Mouse (Mus musculus): ENCODE results near the gene St6gal1. TPM values are rescaled to one million over a fixed set of nuclear protein-coding genes. Genes with fewer than 3 reads are reported as not detected.

St6gal1 gene
- polyA plus RNA-seq, 2 experiments from 2014 or later = 70.1 to 99.5 TPM

DNA sequence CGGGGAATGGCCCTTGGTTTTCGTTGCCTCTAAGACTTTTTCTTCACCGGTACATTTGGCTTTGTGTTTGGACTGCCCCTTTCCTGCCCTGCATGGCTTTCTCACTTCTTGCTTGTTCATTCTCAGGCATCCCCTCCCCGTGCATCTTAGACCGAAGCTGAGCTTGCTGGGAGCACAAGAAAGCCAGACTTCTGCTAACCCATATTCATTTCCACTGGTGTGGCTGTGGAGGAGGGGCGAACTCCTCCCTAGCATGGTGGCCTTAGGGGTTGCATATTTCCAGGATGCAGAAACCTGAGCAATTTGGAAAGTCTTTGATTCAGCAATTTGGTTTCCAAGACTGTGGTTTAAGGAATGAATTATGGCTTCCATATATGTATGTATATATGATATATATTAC is 29.1 kb downstream of the St6gal1 start:
- ATAC-seq = no peak

DNA sequence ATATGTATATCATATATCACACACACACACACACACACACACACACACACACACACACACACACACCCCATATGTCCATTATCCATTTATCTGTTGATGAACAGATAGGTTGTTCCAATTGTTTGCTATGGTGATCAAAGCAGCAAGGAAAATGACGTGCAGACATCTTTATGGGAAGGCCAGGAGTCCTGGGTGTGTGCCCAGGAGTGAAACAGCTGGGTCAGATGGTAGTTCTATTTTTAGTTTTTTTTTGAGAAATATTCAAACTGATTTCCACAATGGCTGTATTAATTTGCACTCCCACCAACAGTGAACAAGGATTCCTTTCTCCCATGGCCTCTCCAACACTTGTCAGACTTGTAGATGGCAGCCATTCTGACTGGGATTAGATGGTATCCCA is 29.5 kb downstream of the St6gal1 start:
- no peak for ATAC-seq

DNA sequence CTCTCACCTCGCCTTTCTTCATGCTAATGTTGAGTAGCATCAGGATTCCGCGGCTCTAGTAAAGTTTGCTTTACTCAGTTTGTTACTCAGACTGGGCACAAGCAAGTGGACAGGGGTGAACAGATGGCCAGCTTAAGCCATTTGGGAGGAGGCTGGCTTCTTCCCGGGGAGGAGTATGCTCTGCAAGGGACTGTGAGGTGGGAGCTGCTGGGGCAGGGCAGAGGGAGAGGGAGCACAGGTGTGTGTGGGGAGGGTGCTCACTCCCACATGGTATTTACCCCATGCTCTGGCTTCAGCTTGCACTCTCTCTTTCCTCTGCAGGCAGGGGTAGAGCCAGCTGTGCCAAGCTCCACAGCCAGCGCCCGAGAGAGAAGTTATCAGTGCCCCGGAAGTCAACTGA is 32.1 kb downstream of the St6gal1 start:
- peak; percentile 26 for ATAC-seq

DNA sequence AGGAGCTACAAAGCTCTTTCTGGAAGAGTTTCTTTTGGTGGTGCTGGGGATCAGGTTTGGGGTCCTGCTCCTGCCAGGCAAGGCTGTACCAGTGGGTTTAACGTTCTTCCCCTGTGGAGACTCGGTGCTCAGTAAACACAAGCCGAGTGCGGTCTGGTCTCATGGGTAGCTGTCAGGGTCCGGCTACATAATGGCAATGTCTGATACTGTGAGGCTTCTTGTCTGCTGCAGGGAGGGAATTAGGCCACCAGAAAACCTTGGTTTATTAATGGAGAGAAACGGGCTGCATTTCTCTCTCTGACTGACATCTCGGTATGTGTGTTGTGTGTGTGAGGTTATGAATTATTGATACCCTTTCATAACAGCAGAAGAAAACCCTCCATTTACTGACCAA is 33.9 kb downstream of the St6gal1 start:
- ATAC-seq = no peak

DNA sequence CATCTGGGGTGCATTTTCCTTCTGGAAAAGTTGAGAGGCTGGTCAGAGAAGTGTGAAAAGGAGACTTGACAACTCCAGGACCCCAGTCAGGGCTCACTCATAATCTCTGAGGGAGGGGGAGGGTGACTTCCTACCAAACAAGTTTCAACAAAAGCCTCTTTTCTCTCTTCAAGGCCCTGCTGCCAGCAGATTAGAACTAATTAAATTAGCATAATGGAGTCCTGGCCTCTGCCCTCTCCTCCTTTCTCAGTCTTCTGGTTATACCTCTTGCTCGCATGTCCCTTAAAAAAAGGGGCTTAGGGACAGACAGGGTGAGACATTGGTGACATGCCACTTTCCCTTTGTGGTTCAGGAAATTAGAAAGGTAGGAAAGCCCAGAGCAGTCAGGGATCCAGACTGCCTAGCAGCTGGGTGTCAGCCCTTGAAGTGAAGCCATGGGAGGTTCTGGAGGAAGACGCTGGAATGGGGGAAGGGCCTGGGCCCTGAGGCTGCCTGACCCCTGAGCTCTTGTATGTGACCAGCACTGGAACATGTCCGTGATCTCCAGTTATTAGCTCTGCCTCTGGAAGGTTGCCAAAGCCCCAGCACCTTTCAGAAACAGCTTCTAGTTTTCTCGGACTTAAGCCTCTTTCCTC is 34.4 kb downstream of the St6gal1 start:
- no peak for ATAC-seq

DNA sequence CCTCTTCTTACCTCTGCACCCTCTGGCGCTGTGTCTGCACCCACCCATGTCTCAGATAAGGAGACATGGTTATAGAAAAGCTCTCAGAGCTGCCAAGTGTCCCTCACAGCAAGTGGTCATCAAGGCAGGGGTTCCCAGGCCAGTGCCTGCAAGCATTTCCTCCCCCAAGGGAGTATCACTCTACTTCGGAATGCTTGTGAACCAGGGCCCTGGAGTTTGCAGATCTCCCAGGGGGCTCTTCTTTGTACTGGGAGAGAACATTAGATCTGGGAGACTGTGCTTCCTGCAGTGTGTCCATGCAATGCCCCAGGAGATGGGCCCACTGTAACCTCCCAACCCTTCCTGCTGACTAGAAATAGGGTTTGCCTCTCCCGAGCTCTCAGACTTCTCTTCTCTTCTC is 35.0 kb downstream of the St6gal1 start:
- ATAC-seq = no peak

DNA sequence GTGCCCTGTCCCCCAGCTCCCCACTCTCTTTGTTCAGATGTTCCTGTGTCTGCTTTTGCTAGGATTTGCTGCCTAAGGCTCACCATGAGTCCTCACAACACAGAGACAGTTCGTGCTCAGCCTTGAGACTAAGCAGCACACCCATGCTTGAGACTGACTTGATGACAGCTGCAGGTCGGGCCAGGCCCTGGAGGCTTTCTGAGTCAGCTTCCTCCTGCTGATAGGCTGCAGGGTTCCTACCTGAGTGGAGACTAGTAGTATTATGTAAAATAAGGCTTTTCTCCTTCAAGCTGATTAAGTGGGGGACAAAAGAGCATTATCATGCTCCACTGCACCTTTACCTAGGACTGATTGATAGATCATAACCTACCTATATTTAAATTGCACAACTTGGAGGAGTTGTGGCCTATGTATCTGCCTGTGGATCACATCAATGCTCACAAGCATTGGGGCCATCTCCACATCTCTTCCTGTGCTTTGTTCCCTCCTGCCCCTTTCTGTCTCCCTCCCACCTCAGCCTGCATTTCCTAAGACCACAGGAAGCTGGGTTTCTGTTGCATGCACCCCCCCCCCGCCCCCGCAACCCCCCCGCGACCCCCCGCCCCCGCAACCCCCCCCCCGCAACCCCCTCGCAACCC is 37.7 kb downstream of the St6gal1 start:
- peak; percentile 83 for ATAC-seq

DNA sequence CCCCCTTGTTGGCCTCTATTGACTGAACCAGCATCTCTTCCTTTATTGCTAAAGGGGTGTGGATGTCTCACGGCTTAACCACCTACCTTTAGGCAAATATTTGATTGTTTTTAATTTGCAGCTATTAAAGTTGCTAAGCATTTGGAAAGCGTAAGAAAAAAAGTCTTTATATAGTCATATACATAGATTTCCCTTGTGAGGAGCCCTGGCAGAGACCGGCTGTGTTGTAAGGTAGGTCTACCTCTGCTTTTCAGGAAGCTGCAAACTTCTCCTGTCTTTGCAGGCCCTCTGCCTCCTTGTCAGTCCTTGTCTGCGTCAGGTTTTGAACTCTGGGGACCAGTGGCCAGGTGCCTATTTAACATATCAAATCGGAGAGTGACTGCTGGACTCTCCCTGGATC is 38.3 kb downstream of the St6gal1 start:
- peak; percentile 21 for ATAC-seq

DNA sequence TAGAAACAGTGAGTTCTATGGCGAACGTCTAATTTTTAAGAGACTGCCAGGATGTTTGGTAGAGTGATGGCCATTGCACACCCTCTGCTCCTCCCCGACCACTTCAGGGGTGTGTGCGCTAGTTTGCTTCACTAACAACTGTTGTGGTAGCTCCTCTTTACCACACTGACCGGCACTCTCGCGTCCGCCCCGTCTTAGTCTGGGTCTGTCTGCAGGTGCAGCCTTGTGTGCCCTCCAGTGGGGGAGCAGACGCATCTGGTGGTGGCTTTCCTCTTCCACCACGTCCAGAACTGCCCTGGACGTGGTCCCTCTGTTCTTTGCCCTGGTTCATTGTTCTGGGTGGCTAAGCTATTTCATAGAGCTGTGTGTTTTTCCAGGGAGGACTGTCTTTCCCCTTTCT is 40.5 kb downstream of the St6gal1 start:
- ATAC-seq = no peak

DNA sequence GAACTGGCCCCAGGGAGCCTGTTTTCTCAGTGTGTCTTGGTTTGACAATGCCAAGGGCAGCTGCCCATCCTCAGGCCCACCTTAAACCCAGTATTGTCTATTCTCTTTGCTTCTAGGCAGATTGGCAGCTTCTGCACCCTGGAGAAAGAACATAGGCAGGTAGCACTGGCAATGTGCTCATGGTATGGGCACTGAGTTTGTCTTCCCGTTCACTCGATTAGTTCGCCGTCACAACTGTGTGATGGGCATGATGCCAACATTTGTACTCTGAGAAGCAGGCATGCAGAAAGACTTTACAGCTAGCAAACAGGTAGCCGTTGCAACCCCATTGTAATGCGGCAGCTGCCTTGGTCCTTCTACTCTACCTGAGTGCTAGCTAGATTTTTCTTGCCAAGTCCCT is 40.9 kb downstream of the St6gal1 start:
- ATAC-seq = no peak

DNA sequence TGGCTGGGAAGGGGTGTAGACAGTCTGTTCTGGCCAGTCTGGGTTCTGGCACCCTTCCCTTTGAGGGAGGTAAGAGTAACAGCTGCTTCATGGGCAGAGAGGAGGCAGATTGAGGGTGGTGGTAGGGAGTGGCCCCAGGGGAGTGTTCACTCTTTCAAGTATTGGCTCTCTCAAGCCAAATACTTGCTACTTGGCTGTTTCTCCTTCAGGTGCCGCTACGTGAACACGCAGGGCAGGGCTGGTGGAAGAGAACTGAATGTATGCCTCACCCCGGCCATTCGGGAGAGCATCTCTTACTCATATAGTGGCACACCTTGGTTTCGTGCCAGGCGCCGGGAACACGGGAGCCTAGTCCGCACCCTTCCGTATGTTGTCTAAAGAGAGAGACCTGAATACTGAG is 41.8 kb downstream of the St6gal1 start:
- ATAC-seq = no peak

DNA sequence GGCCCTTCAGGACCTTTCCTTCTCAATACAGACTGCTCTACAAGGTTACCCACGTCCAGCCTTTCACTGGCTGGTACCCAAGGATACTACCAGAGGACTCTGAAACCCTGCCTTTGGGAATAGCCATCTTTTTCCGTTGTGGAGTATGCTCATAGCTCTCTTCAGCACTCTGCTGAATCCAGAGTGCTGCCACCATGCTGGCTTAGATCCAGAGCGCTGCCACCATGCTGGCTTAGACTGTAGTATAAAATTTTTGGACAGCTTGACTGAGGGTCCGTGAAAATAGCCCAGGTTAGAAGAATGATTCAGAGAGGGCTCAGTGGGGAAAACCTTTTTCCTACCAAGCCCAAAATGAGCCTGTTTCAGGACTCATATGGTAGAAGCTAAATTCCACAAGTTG is 42.4 kb downstream of the St6gal1 start:
- no peak for ATAC-seq

DNA sequence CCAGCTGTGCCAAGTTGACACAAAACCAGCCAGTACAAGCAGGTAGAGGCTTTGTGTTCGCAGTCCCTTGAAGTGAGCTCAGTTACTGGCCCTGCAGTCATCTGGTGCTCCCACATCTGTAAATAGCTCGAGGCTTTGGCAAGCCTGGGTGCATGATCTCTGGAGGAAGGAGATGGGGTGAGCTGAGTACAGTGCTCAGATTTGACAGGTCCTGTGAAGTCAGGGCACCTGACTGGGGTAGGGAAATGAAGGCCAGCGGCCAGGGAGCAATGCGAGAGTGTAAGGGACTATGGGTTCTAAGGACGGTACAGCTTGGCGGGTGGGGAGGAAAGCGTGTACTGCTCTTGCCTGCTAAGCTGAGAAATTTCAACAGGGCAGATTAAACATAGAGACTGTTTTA is 43.7 kb downstream of the St6gal1 start:
- no peak for ATAC-seq

DNA sequence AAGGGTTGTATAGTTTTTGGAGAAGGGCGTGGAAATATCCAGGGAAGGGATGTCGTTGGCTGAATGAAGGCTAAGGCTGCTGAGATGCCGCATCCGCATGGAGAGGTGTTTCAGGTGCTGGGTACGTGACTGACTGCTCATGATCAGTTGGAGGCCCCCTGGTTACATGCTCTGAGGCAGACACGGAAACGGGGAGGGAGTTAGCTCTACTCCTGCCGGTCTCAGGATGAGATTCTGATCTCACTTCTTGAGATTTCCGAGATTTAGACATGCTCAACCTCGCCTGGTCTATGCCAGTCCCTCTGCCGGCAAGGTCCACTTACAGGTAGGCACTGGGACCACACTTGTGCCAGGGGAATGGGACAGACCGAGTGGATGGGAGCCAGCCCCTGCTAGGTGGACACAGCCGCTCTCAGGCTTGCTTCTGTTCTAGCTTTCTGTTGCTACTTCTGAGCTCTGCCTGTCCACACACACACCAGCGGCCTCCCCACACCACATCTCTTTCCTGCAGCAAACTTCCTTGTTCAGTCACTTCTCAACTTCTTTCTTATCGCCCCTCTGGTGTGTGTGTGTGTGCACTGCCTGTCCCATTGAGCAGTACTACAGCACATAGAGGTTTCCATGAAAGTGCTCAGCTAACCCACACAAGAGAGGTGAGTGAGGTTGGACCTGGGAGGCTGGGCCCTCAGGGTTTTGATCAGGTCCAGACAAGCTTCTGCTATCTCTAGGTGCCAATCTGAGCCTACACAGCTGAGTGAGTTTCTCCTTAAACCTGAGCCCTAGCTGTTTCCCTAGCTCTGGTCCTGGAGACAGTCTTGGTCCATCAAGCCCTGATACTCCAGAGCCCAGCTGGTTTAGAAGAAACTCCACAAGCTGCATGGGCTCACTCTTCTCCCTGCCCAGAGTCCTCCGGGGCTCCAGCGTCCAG is 44.8 kb downstream of the St6gal1 start:
- ATAC-seq = peak; percentile 34

DNA sequence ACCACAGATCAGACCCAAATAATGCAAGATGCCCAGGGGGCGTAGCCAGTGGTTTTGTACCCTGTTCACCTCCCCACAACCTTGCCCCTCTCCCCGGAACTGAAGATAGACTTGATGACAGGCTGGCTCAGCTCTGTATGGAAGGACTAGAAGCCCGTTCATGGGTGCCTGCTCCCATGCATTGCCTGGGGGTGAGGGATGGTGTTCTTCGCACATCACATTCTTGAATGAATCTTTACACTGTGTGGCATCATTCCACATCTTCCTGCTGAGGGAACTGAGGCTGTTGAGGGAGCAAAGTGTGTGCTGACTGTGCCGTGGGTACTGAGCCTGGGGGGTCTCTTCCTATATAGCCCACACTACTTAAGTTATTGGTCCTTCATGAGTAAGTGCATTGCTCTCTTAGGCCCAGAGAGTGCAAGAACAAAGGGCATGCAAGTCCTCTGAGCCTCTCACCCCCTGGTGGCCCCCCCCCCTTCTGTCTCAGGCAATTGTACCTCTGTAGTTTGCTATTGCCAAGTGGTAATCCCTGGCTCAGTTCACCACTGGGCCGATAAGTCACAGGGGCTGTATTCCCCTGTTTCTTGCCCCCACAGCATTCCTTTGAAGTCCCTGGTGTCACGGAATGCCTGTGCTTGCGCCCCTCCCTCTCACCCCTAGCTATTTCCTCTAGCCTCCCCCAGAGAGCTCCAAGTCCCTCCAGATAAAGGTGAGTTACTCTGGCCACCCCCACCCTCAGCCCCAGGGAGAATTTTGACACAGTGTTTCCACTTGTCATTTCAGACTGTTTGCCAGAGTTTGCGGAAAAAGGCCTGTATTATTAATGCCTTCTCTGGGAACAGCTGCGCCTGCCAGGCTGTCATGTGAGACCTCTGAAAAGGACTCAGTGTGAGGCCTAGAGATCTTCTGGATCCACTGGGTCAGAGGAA is 45.7 kb downstream of the St6gal1 start:
- ATAC-seq = peak; percentile 10

DNA sequence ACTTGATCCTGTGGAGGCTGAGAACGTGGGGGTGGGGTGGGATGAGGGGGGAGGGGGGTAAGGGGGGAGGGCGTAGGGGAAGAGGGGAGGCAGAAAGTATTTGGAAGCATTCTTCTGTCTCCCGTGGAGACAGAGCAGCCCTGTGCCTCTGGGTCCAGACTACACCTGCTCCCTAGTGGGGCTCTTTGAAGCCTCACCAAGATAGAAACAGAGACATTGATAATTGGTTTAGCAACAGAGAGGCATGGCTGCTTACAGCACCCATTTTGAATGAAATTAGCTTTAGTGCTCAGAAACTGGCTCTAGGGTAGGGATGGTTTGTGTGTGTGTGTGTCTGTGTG is 46.3 kb downstream of the St6gal1 start:
- ATAC-seq = no peak

DNA sequence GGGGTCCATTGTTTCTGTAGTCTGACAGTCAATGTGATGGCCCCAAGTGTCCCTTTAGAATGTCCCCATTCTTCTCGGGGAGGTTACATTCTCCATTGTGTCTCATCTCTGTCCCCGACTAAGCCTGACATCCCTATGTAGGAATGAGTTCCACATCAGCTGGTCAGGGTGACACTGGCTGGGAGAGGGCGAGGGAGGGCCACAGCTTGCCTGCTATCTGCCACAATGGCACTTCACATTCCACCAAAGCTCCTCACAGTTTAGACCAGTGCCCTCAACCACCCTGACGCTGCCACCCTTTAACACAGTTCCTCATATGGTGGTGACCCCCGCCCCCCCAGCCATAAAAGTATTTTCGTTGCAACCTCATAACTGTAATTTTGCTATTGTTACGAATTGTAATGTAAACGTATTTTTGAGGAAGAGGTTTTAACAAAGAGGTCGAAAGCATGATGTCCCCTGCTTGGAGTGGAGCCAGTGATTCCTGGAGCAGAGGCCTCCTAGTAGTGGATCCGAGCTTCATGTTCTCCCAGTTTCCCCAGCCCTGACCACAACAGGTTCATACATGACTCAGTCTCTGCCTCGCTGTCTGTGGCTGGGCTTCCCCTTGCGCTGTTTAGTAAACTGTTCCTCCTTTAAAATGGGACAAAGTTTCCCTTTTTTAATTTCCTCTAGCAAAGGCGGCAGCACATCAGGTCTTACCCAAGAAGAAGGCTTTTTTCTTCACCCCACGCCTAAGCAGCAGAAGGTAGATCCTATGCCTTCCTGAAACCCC is 47.4 kb downstream of the St6gal1 start:
- no peak for ATAC-seq

DNA sequence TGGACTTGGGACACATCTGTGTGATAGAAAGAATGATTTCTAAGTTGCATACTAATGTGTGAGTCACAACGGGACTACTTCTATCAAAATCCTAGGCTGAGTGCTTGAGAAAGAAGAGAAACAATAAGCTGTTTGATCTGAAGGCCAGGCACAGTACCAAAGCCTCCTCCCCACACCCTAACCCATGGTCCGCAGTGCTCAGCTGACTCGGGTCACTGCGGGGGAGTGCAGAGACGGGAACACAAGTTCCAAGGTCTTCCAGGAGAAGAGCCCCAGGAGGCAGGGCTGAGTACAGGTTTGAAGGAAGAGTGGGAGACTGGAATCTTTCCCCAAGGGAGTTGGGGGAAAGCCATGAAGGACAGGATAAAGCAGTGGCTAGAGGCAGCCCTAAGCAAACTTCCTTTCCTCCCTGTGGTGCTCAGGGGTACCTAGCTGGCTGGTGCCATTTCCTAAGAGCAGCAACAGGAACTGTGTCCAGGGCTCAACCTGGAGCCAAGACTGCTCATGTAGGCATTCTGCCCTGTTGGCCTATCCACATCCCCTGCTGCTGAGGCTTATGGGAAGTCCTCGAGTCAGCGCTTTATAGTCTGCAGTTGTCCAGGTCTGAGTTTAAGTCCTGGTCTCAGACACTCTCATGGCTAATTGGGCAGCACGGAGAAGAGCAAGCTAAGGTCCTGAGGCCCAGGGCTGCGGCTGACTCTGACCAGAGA is 48.1 kb downstream of the St6gal1 start:
- ATAC-seq = no peak

DNA sequence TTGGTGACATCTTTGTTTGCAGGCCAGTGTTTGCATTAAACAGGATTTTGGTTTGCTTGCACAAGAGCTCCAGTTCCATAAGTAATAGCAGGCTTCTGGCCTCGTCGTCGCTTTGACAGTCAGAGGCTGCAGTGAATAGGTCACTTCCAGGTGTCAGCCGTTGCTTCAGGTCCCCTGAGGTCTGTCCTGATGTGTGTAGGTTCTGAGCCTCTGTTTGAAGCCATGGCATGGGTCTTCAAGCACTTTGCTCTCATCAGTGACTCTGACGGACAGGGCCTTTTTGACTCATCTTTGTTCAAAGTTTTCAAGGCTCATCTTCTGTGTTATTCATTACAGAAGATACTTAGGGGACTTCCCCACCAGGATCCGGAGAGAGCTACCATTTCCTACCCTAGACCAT is 49.5 kb downstream of the St6gal1 start:
- peak; percentile 72 for ATAC-seq

DNA sequence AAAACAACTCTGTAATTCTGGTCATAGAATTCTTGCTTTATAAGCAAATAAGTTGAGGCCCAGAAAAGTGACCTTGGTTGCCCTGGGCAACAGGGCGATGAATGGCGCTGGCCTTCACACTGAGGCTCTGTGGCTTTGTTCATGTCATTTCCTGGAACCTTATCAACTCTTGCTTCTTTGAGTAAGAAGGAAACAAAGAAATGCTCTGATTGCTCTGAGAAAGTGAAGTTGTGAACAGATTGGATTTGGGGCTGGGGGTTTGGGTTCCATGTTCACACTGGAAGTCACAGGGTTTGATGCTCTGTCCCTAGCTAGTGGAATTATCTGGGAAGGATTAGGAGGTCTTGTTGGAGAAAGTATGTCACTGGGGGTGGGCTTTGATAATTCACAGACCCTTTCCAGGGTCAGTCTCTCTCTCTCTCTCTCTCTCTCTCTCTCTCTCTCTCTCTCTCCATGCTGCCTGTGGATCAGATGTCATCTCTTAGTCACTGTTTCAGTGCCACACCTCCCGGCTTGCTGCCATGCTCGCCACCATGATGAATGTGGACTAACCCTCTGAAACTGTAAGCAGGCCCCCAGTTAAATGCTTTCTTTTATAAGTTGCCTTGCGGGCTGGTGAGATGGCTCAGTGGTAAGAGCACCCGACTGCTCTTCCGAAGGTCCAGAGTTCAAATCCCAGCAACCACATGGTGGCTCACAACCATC is 50.2 kb downstream of the St6gal1 start:
- peak; percentile 69 for ATAC-seq

DNA sequence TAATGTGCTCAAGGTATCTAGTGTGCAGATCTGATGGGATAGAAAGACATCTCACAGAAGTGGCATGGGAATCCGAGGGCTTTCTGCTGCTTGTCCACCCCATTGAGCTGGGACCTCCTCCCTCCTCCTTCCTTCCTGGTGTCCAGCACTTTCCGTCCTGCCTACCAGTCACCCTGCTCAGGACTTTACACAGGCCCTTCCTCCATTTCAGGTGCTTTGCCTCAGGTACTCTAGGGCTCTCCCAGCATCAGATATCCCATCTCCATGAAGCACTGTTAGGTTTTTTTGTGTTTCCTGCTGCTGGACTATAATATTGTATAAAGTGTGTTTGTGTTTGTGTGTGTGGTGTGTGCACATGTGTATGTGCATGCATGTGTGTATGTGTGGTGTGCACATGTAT is 51.1 kb downstream of the St6gal1 start:
- ATAC-seq = no peak
